Comparison of ENCODE assay signal across 22 mouse cellular contexts in the genomic region with DNA sequence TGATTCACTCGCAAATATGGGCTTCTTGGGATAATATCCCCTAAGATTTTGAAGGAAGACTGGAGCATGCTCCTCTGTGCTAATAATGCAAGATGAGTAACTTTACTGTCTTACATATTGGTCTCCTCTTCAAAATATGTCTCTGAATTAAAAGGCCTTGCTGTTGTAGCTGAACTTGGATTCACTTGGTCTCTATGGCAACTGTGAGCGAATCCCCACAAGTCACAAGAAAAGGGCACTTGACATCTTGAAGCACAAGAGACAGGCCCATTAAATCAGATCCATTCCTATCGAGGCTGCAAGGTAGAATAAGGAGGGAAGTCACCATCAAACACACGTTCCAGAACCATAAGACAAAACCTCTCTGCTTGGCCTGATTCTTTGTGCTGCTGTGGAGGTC.
DNase-seq lines count a peak whose midpoint lies in the region; ATAC-seq and TF ChIP-seq lines count a peak whose summit lies in the region.
"Had no signal": no experiment of that assay in that cellular context is flagged by ENCODE, and none has a peak within 500 bp of the region (broad histone marks: within the 10 kb centered on the region; RNA-seq: fewer than 3 reads in every experiment).

No protein-coding gene starts in this region.

- TF ChIP-seq CTCF in layer of hippocampus, adult 2 months (conservative IDR thresholded peaks at IDR 0.05), result no peak
- TF ChIP-seq CTCF in lung, postnatal 0 days (IDR thresholded peaks at IDR 0.05), result no peak

- H3K27ac ChIP-seq in forebrain, embryonic 14.5 days (ENCODE audit: low read depth, low read length), result no peak overlapping the region
- H3K27ac ChIP-seq in forebrain, embryonic 12.5 days, result no peak overlapping the region
- peak overlapping the region; percentile 54; the same call in 1 of the 2 replicates for H3K27ac ChIP-seq in layer of hippocampus, adult 2 months
- no peak overlapping the region for H3K27ac ChIP-seq in midbrain, embryonic 14.5 days (replicated peaks; ENCODE audit: low read depth, low read length)
- H3K27ac ChIP-seq in midbrain, embryonic 11.5 days (ENCODE audit: low read depth, low read length), result no peak overlapping the region
- no peak overlapping the region for H3K27ac ChIP-seq in lung, postnatal 0 days (ENCODE audit: low read length)
- H3K27ac ChIP-seq: embryonic facial prominence, embryonic 12.5 days; embryonic facial prominence, embryonic 15.5 days; forebrain, embryonic 13.5 days; hindbrain, embryonic 12.5 days; hindbrain, embryonic 15.5 days had no signal

- H3K4me1 ChIP-seq in forebrain, embryonic 14.5 days (ENCODE audit: control insufficient read depth, insufficient read depth, low read length), result no peaks in the 10 kb centered on the region
- H3K4me1 ChIP-seq in forebrain, embryonic 12.5 days, result peaks cover 4% of the 10 kb centered on the region; the same call in 1 of the 2 replicates
- no peaks in the 10 kb centered on the region for H3K4me1 ChIP-seq in midbrain, embryonic 14.5 days (ENCODE audit: control insufficient read depth, insufficient read depth, low read length)
- H3K4me1 ChIP-seq in midbrain, embryonic 11.5 days (ENCODE audit: control insufficient read depth, insufficient read depth, low read length), result no peaks in the 10 kb centered on the region
- H3K4me1 ChIP-seq in lung, postnatal 0 days (ENCODE audit: insufficient read depth, low read depth, low read length), result no peaks in the 10 kb centered on the region
- H3K4me1 ChIP-seq: embryonic facial prominence, embryonic 15.5 days; forebrain, embryonic 13.5 days; hindbrain, embryonic 12.5 days had no signal

- no peak for TF ChIP-seq EP300 in lung, postnatal 0 days (IDR thresholded peaks at IDR 0.05)

- no peaks in the 10 kb centered on the region for H3K36me3 ChIP-seq in forebrain, embryonic 14.5 days (ENCODE audit: control insufficient read depth, insufficient read depth, low read length)
- H3K36me3 ChIP-seq in forebrain, embryonic 12.5 days (replicated peaks), result no peaks in the 10 kb centered on the region
- no peaks in the 10 kb centered on the region for H3K36me3 ChIP-seq in midbrain, embryonic 14.5 days (ENCODE audit: control insufficient read depth, insufficient read depth, low read length)
- no peaks in the 10 kb centered on the region for H3K36me3 ChIP-seq in midbrain, embryonic 11.5 days (ENCODE audit: control insufficient read depth, insufficient read depth, low read length)
- H3K36me3 ChIP-seq in lung, postnatal 0 days (ENCODE audit: insufficient read depth, low read length), result no peaks in the 10 kb centered on the region
- H3K36me3 ChIP-seq: embryonic facial prominence, embryonic 12.5 days; embryonic facial prominence, embryonic 15.5 days; hindbrain, embryonic 12.5 days; hindbrain, embryonic 15.5 days had no signal

- 73% methylated on average over 4 of the region's 4 CpGs for WGBS in forebrain, embryonic 14.5 days
- 69% methylated on average over 4 of the region's 4 CpGs for WGBS in forebrain, embryonic 12.5 days
- 52% methylated on average over 4 of the region's 4 CpGs for WGBS in midbrain, embryonic 14.5 days
- WGBS in midbrain, embryonic 11.5 days, result 70% methylated on average over 4 of the region's 4 CpGs
- 65% methylated on average over 4 of the region's 4 CpGs for WGBS in lung, postnatal 0 days

- ATAC-seq in forebrain, embryonic 14.5 days, result no peak
- no peak for ATAC-seq in forebrain, embryonic 12.5 days (ENCODE audit: low FRiP score)
- ATAC-seq in midbrain, embryonic 14.5 days (ENCODE audit: low FRiP score, low TSS enrichment), result no peak
- ATAC-seq in midbrain, embryonic 11.5 days (ENCODE audit: low FRiP score), result no peak
- ATAC-seq in lung, postnatal 0 days, result no peak
- ATAC-seq: activated CD4-positive, CD25-positive, alpha-beta regulatory T cell, adult 4 months; forebrain, embryonic 13.5 days had no signal

- H3K9me3 ChIP-seq in forebrain, embryonic 14.5 days (replicated peaks; ENCODE audit: control insufficient read depth, low read length), result no peaks in the 10 kb centered on the region
- H3K9me3 ChIP-seq in forebrain, embryonic 12.5 days, result no peaks in the 10 kb centered on the region
- H3K9me3 ChIP-seq in midbrain, embryonic 14.5 days (ENCODE audit: control insufficient read depth, low read length), result no peaks in the 10 kb centered on the region
- no peaks in the 10 kb centered on the region for H3K9me3 ChIP-seq in midbrain, embryonic 11.5 days (ENCODE audit: control insufficient read depth, low read length)
- no peaks in the 10 kb centered on the region for H3K9me3 ChIP-seq in lung, postnatal 0 days (ENCODE audit: low read length)
- H3K9me3 ChIP-seq: embryonic facial prominence, embryonic 12.5 days; embryonic facial prominence, embryonic 15.5 days; forebrain, embryonic 13.5 days; hindbrain, embryonic 12.5 days; hindbrain, embryonic 15.5 days had no signal

- H3K27me3 ChIP-seq in forebrain, embryonic 14.5 days (replicated peaks; ENCODE audit: control insufficient read depth, insufficient read depth, low read length), result no peaks in the 10 kb centered on the region
- H3K27me3 ChIP-seq in forebrain, embryonic 12.5 days, result no peaks in the 10 kb centered on the region
- no peaks in the 10 kb centered on the region for H3K27me3 ChIP-seq in midbrain, embryonic 14.5 days (ENCODE audit: control insufficient read depth, insufficient read depth, low read length)
- H3K27me3 ChIP-seq in midbrain, embryonic 11.5 days (ENCODE audit: control insufficient read depth, insufficient read depth, low read length), result no peaks in the 10 kb centered on the region
- H3K27me3 ChIP-seq in lung, postnatal 0 days (replicated peaks; ENCODE audit: insufficient read depth, low read length), result no peaks in the 10 kb centered on the region
- H3K27me3 ChIP-seq: embryonic facial prominence, embryonic 12.5 days; embryonic facial prominence, embryonic 15.5 days; forebrain, embryonic 13.5 days; hindbrain, embryonic 12.5 days; hindbrain, embryonic 15.5 days had no signal

- no peak overlapping the region for H3K9ac ChIP-seq in forebrain, embryonic 14.5 days (ENCODE audit: low read length)
- no peak overlapping the region for H3K9ac ChIP-seq in forebrain, embryonic 12.5 days
- no peak overlapping the region for H3K9ac ChIP-seq in midbrain, embryonic 14.5 days (replicated peaks; ENCODE audit: low read length)
- no peak overlapping the region for H3K9ac ChIP-seq in midbrain, embryonic 11.5 days (ENCODE audit: low read length)
- H3K9ac ChIP-seq in lung, postnatal 0 days (replicated peaks; ENCODE audit: low read depth), result no peak overlapping the region
- H3K9ac ChIP-seq: embryonic facial prominence, embryonic 12.5 days; embryonic facial prominence, embryonic 15.5 days; forebrain, embryonic 13.5 days; hindbrain, embryonic 12.5 days; hindbrain, embryonic 15.5 days had no signal

- no peak overlapping the region for H3K4me2 ChIP-seq in forebrain, embryonic 14.5 days (ENCODE audit: low read length)
- H3K4me2 ChIP-seq in forebrain, embryonic 12.5 days, result no peak overlapping the region
- H3K4me2 ChIP-seq in midbrain, embryonic 14.5 days (ENCODE audit: low read length), result no peak overlapping the region
- no peak overlapping the region for H3K4me2 ChIP-seq in midbrain, embryonic 11.5 days
- no peak overlapping the region for H3K4me2 ChIP-seq in lung, postnatal 0 days (replicated peaks; ENCODE audit: low read depth, low read length)
- H3K4me2 ChIP-seq: embryonic facial prominence, embryonic 12.5 days; embryonic facial prominence, embryonic 15.5 days; forebrain, embryonic 13.5 days; heart, embryonic 11.5 days; hindbrain, embryonic 12.5 days; hindbrain, embryonic 15.5 days had no signal

- no peak overlapping the region for H3K4me3 ChIP-seq in forebrain, embryonic 14.5 days (ENCODE audit: low read depth, low read length)
- H3K4me3 ChIP-seq in forebrain, embryonic 12.5 days (replicated peaks), result no peak overlapping the region
- no peak overlapping the region for H3K4me3 ChIP-seq in layer of hippocampus, adult 2 months
- H3K4me3 ChIP-seq in midbrain, embryonic 14.5 days (replicated peaks; ENCODE audit: low read depth, low read length), result no peak overlapping the region
- H3K4me3 ChIP-seq in midbrain, embryonic 11.5 days (ENCODE audit: low read depth, low read length), result no peak overlapping the region
- H3K4me3 ChIP-seq in lung, postnatal 0 days (ENCODE audit: low read depth, low read length), result no peak overlapping the region
- H3K4me3 ChIP-seq: embryonic facial prominence, embryonic 12.5 days; embryonic facial prominence, embryonic 15.5 days; forebrain, embryonic 13.5 days; hindbrain, embryonic 12.5 days; hindbrain, embryonic 15.5 days had no signal

- DNase-seq in forebrain, embryonic 14.5 days (ENCODE audit: low spot score), result peak; percentile 38
- DNase-seq in layer of hippocampus, adult 2 months (ENCODE audit: low spot score in 2 of 2), result no peak
- DNase-seq in layer of hippocampus, postnatal 25 days (ENCODE audit: extremely low spot score in 1 of 2, low spot score in 1 of 2), result no peak
- peak; percentile 22 for DNase-seq in midbrain, embryonic 14.5 days
- no peak for DNase-seq in midbrain, embryonic 11.5 days (ENCODE audit: low spot score, missing footprints)
- peak; percentile 10 for DNase-seq in brain, embryonic 18.5 days (ENCODE audit: low read depth, low spot score)
- no peak for DNase-seq in lung, postnatal 0 days (ENCODE audit: low spot score)
- DNase-seq: adrenal gland, adult 8-10 months; adrenal gland, postnatal 36 days; cerebellum, adult 2 months; cerebellum, adult 9-11 months; cerebellum, postnatal 25 days; gastrocnemius, postnatal 25 days; heart, adult 18-20 months had no signal

Comparison
In these comparisons a context has a peak if more than half of its experiments do, and no peak if none do; other contexts are left out.
1. DNase-seq: peak in forebrain, embryonic 14.5 days (single experiment), midbrain, embryonic 14.5 days (single experiment) and brain, embryonic 18.5 days (single experiment); none in layer of hippocampus, adult 2 months (0 of 2), layer of hippocampus, postnatal 25 days (0 of 2), midbrain, embryonic 11.5 days (single experiment) and lung, postnatal 0 days (single experiment).